Mouse (Mus musculus): ENCODE results near the gene St3gal6. TPM values are rescaled to one million over a fixed set of nuclear protein-coding genes. Genes with fewer than 3 reads are reported as not detected.

Gene St3gal6
- polyA plus RNA-seq, 1 experiment from 2014 or later, result 34.7 TPM

DNA sequence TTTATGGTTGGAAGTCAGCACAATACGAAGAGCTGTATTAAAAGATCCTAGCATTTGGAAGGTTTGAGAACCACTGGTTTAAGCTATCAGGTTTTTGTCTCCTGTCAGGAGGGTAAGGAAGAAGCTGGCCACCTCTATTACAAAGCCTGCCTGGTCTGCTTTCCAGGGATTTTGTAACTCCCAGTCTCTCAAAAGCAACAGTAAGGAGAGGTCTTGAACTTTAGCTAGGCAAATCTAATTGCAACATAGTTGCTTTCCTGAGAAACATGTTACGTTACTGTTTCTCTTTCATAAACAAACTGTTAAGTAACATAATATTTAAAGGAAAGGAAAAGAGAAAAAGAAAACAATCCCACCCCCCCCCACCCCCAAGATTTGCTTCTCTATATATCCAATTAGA is 12.0 kb upstream of the St3gal6 start:
- no peak for ATAC-seq (ENCODE audit: low read depth)

DNA sequence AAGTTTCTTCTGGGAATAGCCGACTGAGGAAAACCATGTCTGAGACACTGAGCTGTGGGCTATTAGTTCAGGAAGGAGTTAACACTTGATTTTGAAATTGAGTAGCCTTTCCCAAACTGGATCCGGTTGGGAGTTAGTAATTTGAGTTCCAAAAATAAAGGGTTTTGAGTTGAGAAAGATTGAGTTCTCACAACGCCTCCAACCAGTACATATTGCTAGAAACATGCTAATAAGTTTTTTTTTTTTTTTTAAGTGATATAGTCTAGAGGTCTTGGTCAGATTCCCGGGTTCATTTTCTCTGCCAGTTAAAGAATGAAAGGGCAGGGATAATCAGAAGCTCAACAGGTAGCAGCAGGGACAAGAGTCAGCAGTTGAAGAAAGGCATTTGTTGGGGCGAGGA is 11.2 kb upstream of the St3gal6 start:
- 67% methylated on average over 5 of the region's 5 CpGs for WGBS
- Histone ChIP-seq H3K9ac (ENCODE audit: low read length) (no peak overlapping the region), H3K4me3 (ENCODE audit: low read length) (no peak overlapping the region), H3K27ac (ENCODE audit: low read length) (no peak overlapping the region), H3K27me3 (ENCODE audit: control insufficient read depth, insufficient read depth, low read depth, low read length) (no peaks in the 10 kb centered on the region), H3K4me1 (replicated peaks; ENCODE audit: control insufficient read depth, insufficient read depth, low read length) (no peaks in the 10 kb centered on the region), H3K9me3 (ENCODE audit: control insufficient read depth, low read length) (no peaks in the 10 kb centered on the region), H3K36me3 (ENCODE audit: control insufficient read depth, insufficient read depth, low read length) (no peaks in the 10 kb centered on the region), H3K4me2 (ENCODE audit: low read depth, low read length) (no peak overlapping the region)
- ATAC-seq (ENCODE audit: low read depth), result no peak

More for the DNA sequence above, 12.0 kb upstream of the St3gal6 start:
- H3K27ac ChIP-seq (ENCODE audit: low read length), result no peak overlapping the region
- H3K9me3 ChIP-seq (ENCODE audit: control insufficient read depth, low read length), result no peaks in the 10 kb centered on the region
- no peaks in the 10 kb centered on the region for H3K4me1 ChIP-seq (replicated peaks; ENCODE audit: control insufficient read depth, insufficient read depth, low read length)
- no peak overlapping the region for H3K9ac ChIP-seq (ENCODE audit: low read length)
- 71% methylated on average over 2 of the region's 2 CpGs for WGBS
- no peaks in the 10 kb centered on the region for H3K36me3 ChIP-seq (ENCODE audit: control insufficient read depth, insufficient read depth, low read length)
- H3K27me3 ChIP-seq (ENCODE audit: control insufficient read depth, insufficient read depth, low read depth, low read length), result no peaks in the 10 kb centered on the region
- H3K4me3 ChIP-seq (ENCODE audit: low read length), result no peak overlapping the region
- no peak overlapping the region for H3K4me2 ChIP-seq (ENCODE audit: low read depth, low read length)

DNA sequence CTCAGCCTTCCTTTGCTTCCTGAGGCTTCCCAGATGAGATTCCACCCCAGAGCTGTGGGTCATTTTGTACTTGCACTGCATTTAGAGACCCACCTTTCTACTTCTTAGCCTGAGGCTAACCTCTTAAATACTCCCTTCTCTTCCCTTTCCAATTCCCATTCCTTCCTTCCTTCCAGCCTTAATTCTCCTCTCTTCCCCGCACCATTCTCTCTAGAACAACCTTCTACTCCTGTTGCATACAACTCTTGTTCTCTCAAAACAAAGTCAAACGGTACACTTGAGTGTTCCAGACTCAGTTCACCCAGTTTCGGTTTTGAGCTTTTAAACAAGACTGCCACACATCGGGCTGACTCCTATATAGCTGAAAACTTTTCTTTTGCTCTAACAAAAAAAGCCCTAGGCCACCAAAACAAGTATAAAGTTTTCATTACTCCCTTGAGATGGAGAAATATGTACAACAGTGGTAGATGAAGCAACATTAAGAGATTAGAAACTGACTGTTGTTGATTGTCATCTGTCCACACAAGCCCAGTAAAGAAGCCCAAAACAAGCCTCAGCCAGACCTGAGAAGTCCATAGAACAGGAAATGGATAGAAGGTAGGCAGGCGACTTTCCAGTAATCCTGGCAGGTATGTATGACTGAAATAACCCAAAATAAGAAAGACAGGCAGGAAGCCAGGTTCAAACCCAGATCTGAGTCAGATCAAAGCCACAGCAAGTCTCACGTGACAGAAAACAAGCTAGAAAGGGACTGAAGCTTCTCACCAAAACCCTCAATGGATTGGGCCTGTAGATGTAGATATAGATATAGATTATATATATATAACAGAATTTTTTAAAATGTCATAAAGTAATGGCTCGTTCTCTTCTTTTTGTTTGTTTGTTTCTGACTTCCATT is 10.5 kb upstream of the St3gal6 start:
- Histone ChIP-seq H3K9me3 (ENCODE audit: control insufficient read depth, low read length) (no peaks in the 10 kb centered on the region), H3K36me3 (ENCODE audit: control insufficient read depth, insufficient read depth, low read length) (no peaks in the 10 kb centered on the region), H3K27me3 (ENCODE audit: control insufficient read depth, insufficient read depth, low read depth, low read length) (no peaks in the 10 kb centered on the region), H3K4me1 (replicated peaks; ENCODE audit: control insufficient read depth, insufficient read depth, low read length) (no peaks in the 10 kb centered on the region), H3K27ac (ENCODE audit: low read length) (no peak overlapping the region), H3K4me3 (ENCODE audit: low read length) (no peak overlapping the region), H3K9ac (ENCODE audit: low read length) (no peak overlapping the region), H3K4me2 (ENCODE audit: low read depth, low read length) (no peak overlapping the region)
- ATAC-seq (ENCODE audit: low read depth), result no peak
- 79% methylated on average over 7 of the region's 7 CpGs for WGBS

DNA sequence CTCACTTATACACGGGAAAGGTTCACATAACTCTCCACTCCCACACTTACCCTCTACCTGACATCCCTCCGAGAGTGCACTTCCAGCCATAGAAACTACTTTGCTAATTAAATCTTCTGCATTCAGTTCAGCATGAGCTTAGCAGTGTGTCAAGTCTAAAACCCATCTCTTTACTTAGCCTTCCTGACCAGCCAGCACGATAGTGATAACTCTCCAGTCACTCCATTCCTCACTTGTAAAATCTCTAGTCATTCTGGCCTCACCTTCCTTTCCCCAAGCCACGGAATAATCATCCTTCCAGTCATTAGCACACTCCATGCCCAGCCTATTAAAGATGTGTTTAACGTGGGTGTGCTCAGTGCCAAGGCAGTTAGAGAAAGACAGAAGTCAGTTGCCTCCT is 9.7 kb upstream of the St3gal6 start:
- Histone ChIP-seq H3K4me2 (ENCODE audit: low read depth, low read length) (no peak overlapping the region), H3K4me3 (ENCODE audit: low read length) (no peak overlapping the region), H3K36me3 (ENCODE audit: control insufficient read depth, insufficient read depth, low read length) (no peaks in the 10 kb centered on the region), H3K9me3 (ENCODE audit: control insufficient read depth, low read length) (no peaks in the 10 kb centered on the region), H3K4me1 (replicated peaks; ENCODE audit: control insufficient read depth, insufficient read depth, low read length) (no peaks in the 10 kb centered on the region), H3K27me3 (ENCODE audit: control insufficient read depth, insufficient read depth, low read depth, low read length) (no peaks in the 10 kb centered on the region), H3K27ac (ENCODE audit: low read length) (no peak overlapping the region), H3K9ac (ENCODE audit: low read length) (no peak overlapping the region)
- ATAC-seq (ENCODE audit: low read depth), result no peak
- WGBS, result 60% methylated on average over 5 of the region's 5 CpGs

DNA sequence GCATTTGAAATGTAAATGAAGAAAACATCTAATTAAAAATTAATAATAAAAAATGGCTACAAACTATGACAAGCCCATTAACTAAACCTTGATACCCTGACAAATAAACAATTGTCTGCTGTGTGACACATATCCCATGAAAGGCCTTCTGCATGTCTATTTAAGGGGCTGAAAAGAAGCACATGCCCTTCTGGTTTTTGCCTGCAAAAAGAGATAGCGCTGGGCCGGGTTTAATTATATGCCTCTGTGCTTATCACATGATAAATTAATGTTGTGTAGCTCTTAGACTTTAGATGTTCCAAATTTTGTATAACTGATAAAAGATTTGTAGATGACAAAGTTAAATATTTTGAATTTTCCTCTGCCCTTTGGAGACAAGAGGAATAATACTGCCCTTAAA is 9.2 kb upstream of the St3gal6 start:
- Histone ChIP-seq H3K4me3 (ENCODE audit: low read length) (no peak overlapping the region), H3K9me3 (ENCODE audit: control insufficient read depth, low read length) (no peaks in the 10 kb centered on the region), H3K4me1 (replicated peaks; ENCODE audit: control insufficient read depth, insufficient read depth, low read length) (no peaks in the 10 kb centered on the region), H3K9ac (ENCODE audit: low read length) (no peak overlapping the region), H3K27ac (ENCODE audit: low read length) (no peak overlapping the region), H3K4me2 (ENCODE audit: low read depth, low read length) (no peak overlapping the region), H3K36me3 (ENCODE audit: control insufficient read depth, insufficient read depth, low read length) (no peaks in the 10 kb centered on the region), H3K27me3 (ENCODE audit: control insufficient read depth, insufficient read depth, low read depth, low read length) (no peaks in the 10 kb centered on the region)
- WGBS, result 59% methylated on average over 2 of the region's 2 CpGs
- no peak for ATAC-seq (ENCODE audit: low read depth)

DNA sequence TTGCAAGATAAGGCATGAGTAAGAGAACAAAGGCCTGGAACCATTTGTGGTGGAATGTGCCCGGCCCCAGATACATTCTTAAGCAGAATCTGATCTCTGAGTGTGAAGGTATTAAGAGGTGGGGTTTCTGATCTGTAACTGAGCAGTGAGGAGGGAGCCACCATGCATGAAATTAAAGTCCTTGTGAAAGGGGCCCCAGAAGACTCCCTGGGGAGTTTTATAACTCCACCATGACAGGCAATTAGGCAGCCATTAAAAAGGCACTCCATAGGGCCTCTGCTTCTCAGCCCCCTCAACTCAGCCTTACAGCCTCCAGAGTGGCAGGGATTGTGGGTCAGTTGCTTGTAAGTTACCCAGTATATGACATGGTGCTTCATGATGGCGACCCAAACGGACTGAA is 8.5 kb upstream of the St3gal6 start:
- H3K9ac ChIP-seq (ENCODE audit: low read length), result no peak overlapping the region
- H3K27ac ChIP-seq (ENCODE audit: low read length), result no peak overlapping the region
- ATAC-seq (ENCODE audit: low read depth), result no peak
- no peaks in the 10 kb centered on the region for H3K4me1 ChIP-seq (replicated peaks; ENCODE audit: control insufficient read depth, insufficient read depth, low read length)
- WGBS, result 79% methylated on average over 3 of the region's 3 CpGs
- H3K4me2 ChIP-seq (ENCODE audit: low read depth, low read length), result no peak overlapping the region
- no peaks in the 10 kb centered on the region for H3K9me3 ChIP-seq (ENCODE audit: control insufficient read depth, low read length)
- no peaks in the 10 kb centered on the region for H3K27me3 ChIP-seq (ENCODE audit: control insufficient read depth, insufficient read depth, low read depth, low read length)
- H3K36me3 ChIP-seq (ENCODE audit: control insufficient read depth, insufficient read depth, low read length), result no peaks in the 10 kb centered on the region
- no peak overlapping the region for H3K4me3 ChIP-seq (ENCODE audit: low read length)

DNA sequence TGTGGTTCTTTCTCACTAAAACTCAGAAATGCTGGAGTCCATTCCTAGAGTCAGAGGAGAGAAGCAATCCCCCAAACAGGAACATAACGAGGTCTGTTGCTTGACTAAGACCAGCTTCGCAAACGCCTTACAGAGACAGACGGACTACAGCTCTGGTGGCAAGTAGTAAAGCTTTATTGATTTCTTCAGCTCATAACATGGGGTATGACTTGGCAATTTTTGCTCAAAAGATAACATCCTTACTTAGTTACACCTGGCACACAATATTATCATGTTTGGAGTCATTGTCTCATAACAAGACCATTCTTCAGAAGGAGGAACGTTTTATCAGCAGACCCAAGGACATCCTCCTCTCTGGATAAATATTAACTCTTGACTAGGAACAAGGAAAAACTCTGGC is 3.8 kb upstream of the St3gal6 start:
- H3K36me3 ChIP-seq (ENCODE audit: control insufficient read depth, insufficient read depth, low read length), result no peaks in the 10 kb centered on the region
- no peak overlapping the region for H3K4me2 ChIP-seq (ENCODE audit: low read depth, low read length)
- H3K4me1 ChIP-seq (replicated peaks; ENCODE audit: control insufficient read depth, insufficient read depth, low read length), result no peaks in the 10 kb centered on the region; the same call in 1 of the 2 replicates
- ATAC-seq (ENCODE audit: low read depth), result no peak
- WGBS, result 68% methylated on average over 5 of the region's 5 CpGs
- H3K27me3 ChIP-seq (ENCODE audit: control insufficient read depth, insufficient read depth, low read depth, low read length), result no peaks in the 10 kb centered on the region
- no peak overlapping the region for H3K4me3 ChIP-seq (ENCODE audit: low read length)
- peaks cover 4% of the 10 kb centered on the region; the same call in 1 of the 2 replicates for H3K9me3 ChIP-seq (ENCODE audit: control insufficient read depth, low read length)
- H3K9ac ChIP-seq (ENCODE audit: low read length), result no peak overlapping the region
- no peak overlapping the region for H3K27ac ChIP-seq (ENCODE audit: low read length)

DNA sequence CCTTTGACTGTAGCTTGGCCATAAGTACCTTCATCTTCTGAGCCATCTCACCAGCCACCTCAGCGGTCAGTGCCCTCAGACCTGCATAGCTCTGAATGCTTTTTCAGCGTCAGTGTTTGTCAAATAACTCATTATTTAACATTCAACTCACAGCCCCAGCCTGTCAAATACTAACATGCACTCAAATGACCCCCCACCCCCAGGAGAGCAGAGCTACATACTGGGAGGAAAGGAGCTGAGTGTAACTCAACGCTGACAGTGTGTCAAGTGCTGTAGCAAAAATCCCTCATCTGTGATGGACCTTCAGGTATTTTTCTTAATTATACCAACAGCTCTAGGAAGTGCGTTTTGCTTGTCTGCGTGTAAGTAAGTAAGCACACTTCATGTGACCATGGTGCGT is 2.7 kb upstream of the St3gal6 start:
- WGBS, result 61% methylated on average over 6 of the region's 6 CpGs
- no peak overlapping the region for H3K9ac ChIP-seq (ENCODE audit: low read length)
- H3K9me3 ChIP-seq (ENCODE audit: control insufficient read depth, low read length), result peaks cover 4% of the 10 kb centered on the region; the same call in 1 of the 2 replicates
- no peak overlapping the region for H3K27ac ChIP-seq (ENCODE audit: low read length)
- H3K27me3 ChIP-seq (ENCODE audit: control insufficient read depth, insufficient read depth, low read depth, low read length), result no peaks in the 10 kb centered on the region
- H3K36me3 ChIP-seq (ENCODE audit: control insufficient read depth, insufficient read depth, low read length), result no peaks in the 10 kb centered on the region
- H3K4me2 ChIP-seq (ENCODE audit: low read depth, low read length), result no peak overlapping the region
- H3K4me1 ChIP-seq (replicated peaks; ENCODE audit: control insufficient read depth, insufficient read depth, low read length), result peaks cover 6% of the 10 kb centered on the region
- no peak for ATAC-seq (ENCODE audit: low read depth)
- no peak overlapping the region for H3K4me3 ChIP-seq (ENCODE audit: low read length)

DNA sequence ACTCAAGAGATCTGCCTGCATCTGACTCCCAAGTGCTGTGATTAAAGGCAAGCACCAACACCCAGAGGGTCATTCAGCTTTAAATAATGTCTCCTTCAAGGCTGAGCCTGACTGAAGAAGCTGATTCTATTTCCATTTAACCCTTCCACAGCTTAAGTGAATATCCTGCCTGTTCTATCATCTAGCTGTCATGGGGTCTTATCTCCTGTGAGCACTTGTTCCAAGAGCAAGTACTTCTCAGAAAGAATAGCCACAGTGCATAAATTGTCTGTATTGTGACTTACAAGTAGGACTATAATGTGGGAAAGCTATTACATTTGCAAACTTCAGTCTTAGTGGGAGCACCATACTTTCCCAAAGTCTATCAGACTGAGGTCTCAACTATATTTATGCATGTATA is 1.8 kb upstream of the St3gal6 start:
- Histone ChIP-seq H3K36me3 (ENCODE audit: control insufficient read depth, insufficient read depth, low read length) (no peaks in the 10 kb centered on the region), H3K27ac (ENCODE audit: low read length) (no peak overlapping the region), H3K4me3 (ENCODE audit: low read length) (no peak overlapping the region), H3K9ac (ENCODE audit: low read length) (no peak overlapping the region), H3K4me2 (ENCODE audit: low read depth, low read length) (no peak overlapping the region), H3K9me3 (ENCODE audit: control insufficient read depth, low read length) (peaks cover 4% of the 10 kb centered on the region; the same call in 1 of the 2 replicates), H3K4me1 (replicated peaks; ENCODE audit: control insufficient read depth, insufficient read depth, low read length) (peaks cover 6% of the 10 kb centered on the region), H3K27me3 (ENCODE audit: control insufficient read depth, insufficient read depth, low read depth, low read length) (no peaks in the 10 kb centered on the region)
- no peak for ATAC-seq (ENCODE audit: low read depth)
